Mouse (Mus musculus): ENCODE data around the gene Slc36a1. TPM values are rescaled to one million over a fixed set of nuclear protein-coding genes. Genes with fewer than 3 reads are reported as not detected.

The Slc36a1 gene
- polyA plus RNA-seq, 1 experiment from 2014 or later: 1.6 TPM

DNA sequence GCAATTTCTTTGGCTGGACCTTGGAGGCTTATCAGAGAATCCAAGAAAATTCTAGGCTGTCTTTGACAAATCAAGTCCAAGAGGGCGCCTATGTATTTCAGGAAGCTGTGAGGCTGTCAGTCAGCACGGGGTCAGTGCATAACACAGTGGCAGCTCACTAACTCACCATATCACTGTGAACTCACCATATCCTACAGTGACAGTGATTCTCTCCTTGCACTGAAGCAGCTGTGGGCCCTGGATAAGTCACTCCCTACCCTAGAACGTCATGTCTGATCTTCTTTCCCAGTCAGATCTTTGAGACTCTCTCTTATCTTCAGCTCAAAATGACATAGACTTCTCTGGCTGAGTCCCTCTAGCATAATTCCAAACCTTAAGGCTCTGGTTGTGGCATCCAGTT is 35.3 kb downstream of the Slc36a1 start:
- Histone ChIP-seq H3K9ac (ENCODE audit: low read length) (no peak overlapping the region), H3K4me3 (ENCODE audit: control insufficient read depth in 1 of 2, insufficient read depth in 1 of 2, low read depth in 1 of 2, low read length in 2 of 2) (no peak overlapping the region), H3K27me3 (ENCODE audit: control insufficient read depth, insufficient read depth, low read length) (no peaks in the 10 kb centered on the region), H3K27ac (replicated peaks in 1 of 2; ENCODE audit: control insufficient read depth in 1 of 2, insufficient read depth in 1 of 2, low read depth in 2 of 2, low read length in 2 of 2) (no peak overlapping the region), H3K9me3 (ENCODE audit: control insufficient read depth, low read length) (no peaks in the 10 kb centered on the region), H3K4me1 (ENCODE audit: control insufficient read depth in 2 of 2, insufficient read depth in 2 of 2, low read length in 2 of 2) (no peaks in the 10 kb centered on the region), H3K4me2 (ENCODE audit: low read length) (no peak overlapping the region), H3K36me3 (ENCODE audit: control insufficient read depth, insufficient read depth, low read length) (no peaks in the 10 kb centered on the region)
- no peak for ATAC-seq (ENCODE audit: insufficient number of reproducible peaks, insufficient read depth, low FRiP score, low read depth)
- WGBS: 50% methylated on average over 3 of the region's 3 CpGs

DNA sequence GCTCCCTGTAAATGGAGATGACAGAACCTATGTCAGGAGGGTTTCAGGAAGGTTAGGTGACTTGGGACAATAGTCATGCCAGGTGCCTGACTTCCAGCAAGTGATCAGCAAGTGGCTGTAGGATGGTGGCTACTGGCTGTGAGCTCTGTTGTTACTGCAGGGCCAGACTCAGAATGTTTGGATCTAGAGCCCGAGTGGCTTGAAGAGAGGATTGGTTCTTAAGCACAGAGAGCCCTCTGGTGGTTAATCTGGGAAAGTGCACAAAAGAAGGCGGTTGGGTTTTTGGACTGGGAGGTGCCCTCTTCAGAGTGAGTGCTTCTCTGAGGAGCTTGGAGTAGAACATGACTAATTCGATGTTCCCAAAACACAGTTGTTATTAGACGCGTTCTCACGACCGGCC is 36.4 kb downstream of the Slc36a1 start:
- no peaks in the 10 kb centered on the region for H3K27me3 ChIP-seq (ENCODE audit: control insufficient read depth, insufficient read depth, low read length)
- no peak overlapping the region for H3K27ac ChIP-seq (replicated peaks in 1 of 2; ENCODE audit: control insufficient read depth in 1 of 2, insufficient read depth in 1 of 2, low read depth in 2 of 2, low read length in 2 of 2)
- H3K4me2 ChIP-seq (ENCODE audit: low read length): no peak overlapping the region
- H3K36me3 ChIP-seq (ENCODE audit: control insufficient read depth, insufficient read depth, low read length): no peaks in the 10 kb centered on the region
- no peak overlapping the region for H3K4me3 ChIP-seq (ENCODE audit: control insufficient read depth in 1 of 2, insufficient read depth in 1 of 2, low read depth in 1 of 2, low read length in 2 of 2)
- H3K9me3 ChIP-seq (ENCODE audit: control insufficient read depth, low read length): no peaks in the 10 kb centered on the region
- no peak for ATAC-seq (ENCODE audit: insufficient number of reproducible peaks, insufficient read depth, low FRiP score, low read depth)
- 56% methylated on average over 7 of the region's 7 CpGs for WGBS
- H3K9ac ChIP-seq (ENCODE audit: low read length): no peak overlapping the region
- H3K4me1 ChIP-seq (ENCODE audit: control insufficient read depth in 2 of 2, insufficient read depth in 2 of 2, low read length in 2 of 2): no peaks in the 10 kb centered on the region

DNA sequence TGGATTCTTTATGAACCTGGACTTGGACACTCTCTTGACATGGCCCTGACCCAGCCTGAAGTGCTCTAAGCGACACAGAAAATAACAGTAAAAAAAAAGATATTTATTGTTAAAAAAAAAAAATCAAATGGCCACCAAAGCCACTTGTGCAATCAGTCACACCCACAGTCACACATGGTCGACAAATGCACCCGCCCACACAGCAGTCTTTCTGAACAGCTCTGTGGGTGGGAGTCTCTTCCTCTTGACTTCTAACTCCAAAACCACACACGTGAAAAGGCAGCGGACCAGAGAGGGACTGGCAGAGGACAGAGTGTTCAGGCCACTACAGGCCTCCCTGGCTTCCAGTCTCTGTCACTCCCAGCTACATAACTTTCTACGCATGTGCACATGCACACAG is 46.4 kb downstream of the Slc36a1 start:
- H3K36me3 ChIP-seq (ENCODE audit: control insufficient read depth, insufficient read depth, low read length): no peaks in the 10 kb centered on the region
- H3K4me2 ChIP-seq (ENCODE audit: low read length): no peak overlapping the region
- no peaks in the 10 kb centered on the region for H3K4me1 ChIP-seq (ENCODE audit: control insufficient read depth in 2 of 2, insufficient read depth in 2 of 2, low read length in 2 of 2)
- 81% methylated on average over 6 of the region's 6 CpGs for WGBS
- no peaks in the 10 kb centered on the region for H3K9me3 ChIP-seq (ENCODE audit: control insufficient read depth, low read length)
- no peak for ATAC-seq (ENCODE audit: insufficient number of reproducible peaks, insufficient read depth, low FRiP score, low read depth)
- H3K27me3 ChIP-seq (ENCODE audit: control insufficient read depth, insufficient read depth, low read length): no peaks in the 10 kb centered on the region
- no peak overlapping the region for H3K4me3 ChIP-seq (ENCODE audit: control insufficient read depth in 1 of 2, insufficient read depth in 1 of 2, low read depth in 1 of 2, low read length in 2 of 2)
- H3K9ac ChIP-seq (ENCODE audit: low read length): no peak overlapping the region
- H3K27ac ChIP-seq (replicated peaks in 1 of 2; ENCODE audit: control insufficient read depth in 1 of 2, insufficient read depth in 1 of 2, low read depth in 2 of 2, low read length in 2 of 2): no peak overlapping the region

- ATAC-seq (ENCODE audit: insufficient number of reproducible peaks, insufficient read depth, low FRiP score, low read depth): no peak
- Histone ChIP-seq H3K27me3 (ENCODE audit: control insufficient read depth, insufficient read depth, low read length) (no peaks in the 10 kb centered on the region; the same call in 1 of the 2 replicates), H3K4me3 (ENCODE audit: control insufficient read depth in 1 of 2, insufficient read depth in 1 of 2, low read depth in 1 of 2, low read length in 2 of 2) (no peak overlapping the region), H3K36me3 (ENCODE audit: control insufficient read depth, insufficient read depth, low read length) (no peaks in the 10 kb centered on the region), H3K9ac (ENCODE audit: low read length) (no peak overlapping the region), H3K9me3 (ENCODE audit: control insufficient read depth, low read length) (no peaks in the 10 kb centered on the region), H3K4me2 (ENCODE audit: low read length) (no peak overlapping the region), H3K4me1 (ENCODE audit: control insufficient read depth in 2 of 2, insufficient read depth in 2 of 2, low read length in 2 of 2) (no peaks in the 10 kb centered on the region), H3K27ac (replicated peaks in 1 of 2; ENCODE audit: control insufficient read depth in 1 of 2, insufficient read depth in 1 of 2, low read depth in 2 of 2, low read length in 2 of 2) (no peak overlapping the region)
- WGBS: 81% methylated on average over 9 of the region's 9 CpGs
Observed at GRCm38 (mm10) chr11:55253391-55253790, 49.2 kb downstream of the Slc36a1 start.

DNA sequence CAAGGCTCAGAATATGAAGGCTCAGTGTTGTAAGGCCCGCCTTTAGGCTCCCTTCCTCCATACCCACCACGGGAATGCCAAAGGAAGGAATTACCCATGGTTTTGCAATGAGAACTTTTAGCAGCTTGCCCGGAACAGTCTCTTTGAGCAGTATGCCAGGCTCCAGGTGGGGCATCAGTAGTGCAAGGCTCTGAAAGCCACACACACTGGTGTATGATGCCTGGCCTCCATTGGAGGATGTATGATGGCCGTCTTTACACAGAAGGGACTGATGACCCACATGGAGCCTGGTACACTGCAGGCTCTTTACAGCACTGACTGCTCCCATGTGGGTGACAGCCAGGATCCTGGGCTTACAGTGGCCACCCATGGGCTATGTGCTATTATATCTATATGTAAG is 57.0 kb downstream of the Slc36a1 start:
- Histone ChIP-seq H3K27me3 (ENCODE audit: control insufficient read depth, insufficient read depth, low read length) (no peaks in the 10 kb centered on the region; the same call in 1 of the 2 replicates), H3K9me3 (ENCODE audit: control insufficient read depth, low read length) (no peaks in the 10 kb centered on the region), H3K9ac (ENCODE audit: low read length) (no peak overlapping the region), H3K27ac (replicated peaks in 1 of 2; ENCODE audit: control insufficient read depth in 1 of 2, insufficient read depth in 1 of 2, low read depth in 2 of 2, low read length in 2 of 2) (no peak overlapping the region), H3K4me2 (ENCODE audit: low read length) (no peak overlapping the region), H3K36me3 (ENCODE audit: control insufficient read depth, insufficient read depth, low read length) (no peaks in the 10 kb centered on the region), H3K4me3 (ENCODE audit: control insufficient read depth in 1 of 2, insufficient read depth in 1 of 2, low read depth in 1 of 2, low read length in 2 of 2) (no peak overlapping the region), H3K4me1 (ENCODE audit: control insufficient read depth in 2 of 2, insufficient read depth in 2 of 2, low read length in 2 of 2) (no peaks in the 10 kb centered on the region; a peak in 1 of 4 replicates)
- no peak for ATAC-seq (ENCODE audit: insufficient number of reproducible peaks, insufficient read depth, low FRiP score, low read depth)
- WGBS: 84% methylated on average over 4 of the region's 4 CpGs

DNA sequence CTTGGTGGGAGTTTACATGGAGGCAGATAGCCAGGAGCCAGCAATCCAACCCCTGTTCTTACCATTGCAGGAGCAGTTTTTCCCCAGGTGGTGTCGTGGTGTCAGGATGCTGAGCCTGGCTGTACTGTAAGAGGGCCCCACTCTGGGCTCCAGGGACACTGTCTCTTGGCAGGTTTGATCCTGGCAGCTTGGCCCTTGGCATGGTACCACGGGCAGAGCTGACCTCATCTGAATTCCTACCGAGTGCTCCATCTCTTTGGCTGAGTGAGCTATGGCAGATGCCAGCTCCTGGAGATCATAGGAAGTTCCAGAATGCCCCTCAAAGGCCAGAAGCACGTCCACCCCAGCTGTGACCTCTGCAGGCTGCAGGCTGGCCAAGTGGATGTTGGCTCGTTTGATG is 57.9 kb downstream of the Slc36a1 start:
- no peak for ATAC-seq (ENCODE audit: insufficient number of reproducible peaks, insufficient read depth, low FRiP score, low read depth)
- H3K27me3 ChIP-seq (ENCODE audit: control insufficient read depth, insufficient read depth, low read length): no peaks in the 10 kb centered on the region; the same call in 1 of the 2 replicates
- H3K4me2 ChIP-seq (ENCODE audit: low read length): no peak overlapping the region
- no peaks in the 10 kb centered on the region for H3K9me3 ChIP-seq (ENCODE audit: control insufficient read depth, low read length)
- no peak overlapping the region for H3K4me3 ChIP-seq (ENCODE audit: control insufficient read depth in 1 of 2, insufficient read depth in 1 of 2, low read depth in 1 of 2, low read length in 2 of 2)
- no peaks in the 10 kb centered on the region; a peak in 1 of 4 replicates for H3K4me1 ChIP-seq (ENCODE audit: control insufficient read depth in 2 of 2, insufficient read depth in 2 of 2, low read length in 2 of 2)
- H3K36me3 ChIP-seq (ENCODE audit: control insufficient read depth, insufficient read depth, low read length): no peaks in the 10 kb centered on the region
- 65% methylated on average over 5 of the region's 5 CpGs for WGBS
- H3K27ac ChIP-seq (replicated peaks in 1 of 2; ENCODE audit: control insufficient read depth in 1 of 2, insufficient read depth in 1 of 2, low read depth in 2 of 2, low read length in 2 of 2): no peak overlapping the region
- H3K9ac ChIP-seq (ENCODE audit: low read length): no peak overlapping the region

DNA sequence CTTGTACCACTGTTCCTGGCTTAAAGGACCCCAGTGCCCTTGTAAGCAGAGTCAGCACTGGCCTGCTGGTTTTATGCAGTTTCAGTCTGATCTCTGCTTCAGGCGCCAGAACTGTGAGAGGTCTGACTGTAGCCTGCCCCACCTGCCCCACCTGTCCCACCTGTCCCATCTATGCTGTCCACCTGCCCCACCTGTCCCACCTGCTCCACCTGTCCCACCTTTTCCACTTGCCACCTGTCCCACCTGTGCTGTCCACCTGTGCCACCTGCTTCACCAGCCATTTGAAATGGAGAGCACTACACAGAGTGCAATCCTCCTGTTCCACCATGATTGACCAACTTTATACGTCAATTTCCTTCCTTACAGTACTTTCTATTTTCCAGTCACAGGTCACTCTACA is 60.2 kb downstream of the Slc36a1 start:
- Histone ChIP-seq H3K4me1 (ENCODE audit: control insufficient read depth in 2 of 2, insufficient read depth in 2 of 2, low read length in 2 of 2) (no peaks in the 10 kb centered on the region; a peak in 1 of 4 replicates), H3K27me3 (ENCODE audit: control insufficient read depth, insufficient read depth, low read length) (no peaks in the 10 kb centered on the region), H3K27ac (replicated peaks in 1 of 2; ENCODE audit: control insufficient read depth in 1 of 2, insufficient read depth in 1 of 2, low read depth in 2 of 2, low read length in 2 of 2) (no peak overlapping the region), H3K4me3 (ENCODE audit: control insufficient read depth in 1 of 2, insufficient read depth in 1 of 2, low read depth in 1 of 2, low read length in 2 of 2) (no peak overlapping the region), H3K9me3 (ENCODE audit: control insufficient read depth, low read length) (no peaks in the 10 kb centered on the region), H3K4me2 (ENCODE audit: low read length) (no peak overlapping the region), H3K9ac (ENCODE audit: low read length) (no peak overlapping the region), H3K36me3 (ENCODE audit: control insufficient read depth, insufficient read depth, low read length) (no peaks in the 10 kb centered on the region)
- WGBS: 60% methylated on average over 2 of the region's 2 CpGs
- no peak for ATAC-seq (ENCODE audit: insufficient number of reproducible peaks, insufficient read depth, low FRiP score, low read depth)

- H3K27me3 ChIP-seq (ENCODE audit: control insufficient read depth, insufficient read depth, low read length): no peaks in the 10 kb centered on the region
- H3K4me3 ChIP-seq (ENCODE audit: control insufficient read depth in 1 of 2, insufficient read depth in 1 of 2, low read depth in 1 of 2, low read length in 2 of 2): no peak overlapping the region
- ATAC-seq (ENCODE audit: insufficient number of reproducible peaks, insufficient read depth, low FRiP score, low read depth): no peak
- no peaks in the 10 kb centered on the region for H3K9me3 ChIP-seq (ENCODE audit: control insufficient read depth, low read length)
- no peaks in the 10 kb centered on the region; a peak in 1 of 4 replicates for H3K4me1 ChIP-seq (ENCODE audit: control insufficient read depth in 2 of 2, insufficient read depth in 2 of 2, low read length in 2 of 2)
- no peak overlapping the region for H3K27ac ChIP-seq (replicated peaks in 1 of 2; ENCODE audit: control insufficient read depth in 1 of 2, insufficient read depth in 1 of 2, low read depth in 2 of 2, low read length in 2 of 2)
- 19% methylated on average over 2 of the region's 2 CpGs for WGBS
- no peaks in the 10 kb centered on the region for H3K36me3 ChIP-seq (ENCODE audit: control insufficient read depth, insufficient read depth, low read length)
- H3K9ac ChIP-seq (ENCODE audit: low read length): no peak overlapping the region
- H3K4me2 ChIP-seq (ENCODE audit: low read length): no peak overlapping the region
Observed at GRCm38 (mm10) chr11:55265647-55266046, 61.5 kb downstream of the Slc36a1 start.

All from heart, embryonic 14.5 days (tissue).